Mouse (Mus musculus): Measurements from ENCODE around the gene Naa80. TPM values are rescaled to one million over a fixed set of nuclear protein-coding genes. Genes with fewer than 3 reads are reported as not detected.
A peak's percentile ranks its signal among the peaks of the same experiment; 100 is the strongest.
"Not testable (repeated sequence)": the region's sequence is repeated elsewhere in the genome, so short reads cannot be mapped to it uniquely, and the experiment has no call there.

Gene Naa80
- polyA plus RNA-seq, 1 experiment, result 10.1 TPM

DNA sequence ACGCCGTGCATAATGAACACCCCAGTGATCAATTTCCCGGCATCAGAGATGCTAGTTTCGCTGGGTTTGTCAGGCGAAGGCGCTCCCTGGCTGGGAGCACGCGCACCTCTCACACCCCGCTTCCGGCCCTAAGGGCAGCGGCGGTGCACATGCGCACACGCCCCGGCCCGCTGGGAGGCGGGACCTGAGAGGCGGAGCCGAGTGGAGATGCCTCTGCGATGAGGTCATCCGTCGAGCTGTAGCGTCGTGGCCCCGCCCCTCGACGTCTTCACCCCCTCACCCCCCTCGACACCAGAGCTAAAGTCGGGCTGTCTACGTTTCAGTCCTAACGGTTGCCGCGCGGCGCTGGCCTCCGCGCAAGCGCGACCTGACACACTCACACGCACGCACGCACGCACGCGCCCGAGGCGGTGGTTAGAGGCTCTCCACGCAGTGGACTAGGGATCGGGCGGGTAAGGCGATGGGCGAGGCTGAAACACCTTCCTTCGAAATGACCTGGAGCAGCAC, 24.3 kb upstream of the Naa80 start:
- Histone ChIP-seq H3K4me1 (ENCODE audit: control insufficient read depth) (peaks cover 74% of the 10 kb centered on the region), H3K36me3 (ENCODE audit: control insufficient read depth) (peaks cover 30% of the 10 kb centered on the region), H3K4me3 (replicated peaks) (peak overlapping the region; percentile 99), H3K27me3 (ENCODE audit: control insufficient read depth) (peaks cover 32% of the 10 kb centered on the region), H3K9me3 (ENCODE audit: control insufficient read depth, low read length) (no peaks in the 10 kb centered on the region)
- TF ChIP-seq GATA1 (IDR thresholded peaks at IDR 0.05; ENCODE audit: low read length), result no peak
- no peak for TF ChIP-seq TAL1 (IDR thresholded peaks at IDR 0.05; ENCODE audit: low read length)

DNA sequence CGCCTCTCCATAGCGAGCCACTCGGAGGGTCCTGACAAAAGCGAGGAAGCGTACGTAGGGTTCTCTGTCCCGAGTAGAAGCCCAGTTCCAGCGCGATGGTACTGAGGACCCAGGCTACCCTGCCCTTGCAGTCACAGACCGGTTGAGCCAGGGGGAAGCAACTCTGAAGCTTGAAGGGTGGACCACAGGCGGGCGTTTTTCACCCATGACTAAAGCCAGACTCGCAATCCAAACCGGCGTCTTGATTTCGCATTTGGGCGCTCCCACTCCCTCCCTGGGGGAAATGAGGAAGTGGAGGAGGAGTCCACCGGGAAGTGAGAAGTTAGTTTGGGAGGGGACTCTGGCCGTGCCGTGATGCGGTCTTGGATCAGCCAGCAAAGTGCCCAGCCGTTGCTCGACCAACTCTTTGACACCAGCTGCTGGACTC, 23.6 kb upstream of the Naa80 start:
- H3K27me3 ChIP-seq (ENCODE audit: control insufficient read depth), result peaks cover 27% of the 10 kb centered on the region
- peaks cover 74% of the 10 kb centered on the region for H3K4me1 ChIP-seq (ENCODE audit: control insufficient read depth)
- H3K36me3 ChIP-seq (ENCODE audit: control insufficient read depth), result peaks cover 37% of the 10 kb centered on the region
- no peaks in the 10 kb centered on the region for H3K9me3 ChIP-seq (ENCODE audit: control insufficient read depth, low read length)
- TF ChIP-seq GATA1 (IDR thresholded peaks at IDR 0.05; ENCODE audit: low read length) (no peak), TAL1 (IDR thresholded peaks at IDR 0.05; ENCODE audit: low read length) (no peak)
- peak overlapping the region; percentile 99 for H3K4me3 ChIP-seq (replicated peaks)

GRCm38 (mm10) chr9:107555701-107556100, 23.0 kb upstream of the Naa80 start:
- peaks cover 70% of the 10 kb centered on the region for H3K4me1 ChIP-seq (ENCODE audit: control insufficient read depth)
- H3K27me3 ChIP-seq (ENCODE audit: control insufficient read depth), result peaks cover 21% of the 10 kb centered on the region
- no peak for TF ChIP-seq GATA1 (IDR thresholded peaks at IDR 0.05; ENCODE audit: low read length)
- no peak for TF ChIP-seq TAL1 (IDR thresholded peaks at IDR 0.05; ENCODE audit: low read length)
- peaks cover 44% of the 10 kb centered on the region for H3K36me3 ChIP-seq (ENCODE audit: control insufficient read depth)
- no peaks in the 10 kb centered on the region for H3K9me3 ChIP-seq (ENCODE audit: control insufficient read depth, low read length)
- peak overlapping the region; percentile 99 for H3K4me3 ChIP-seq (replicated peaks)

GRCm38 (mm10) chr9:107556346-107556745, 22.3 kb upstream of the Naa80 start:
- Histone ChIP-seq H3K27me3 (ENCODE audit: control insufficient read depth) (peaks cover 14% of the 10 kb centered on the region), H3K9me3 (ENCODE audit: control insufficient read depth, low read length) (no peaks in the 10 kb centered on the region), H3K36me3 (ENCODE audit: control insufficient read depth) (peaks cover 50% of the 10 kb centered on the region), H3K4me3 (replicated peaks) (peak overlapping the region; percentile 99), H3K4me1 (ENCODE audit: control insufficient read depth) (peaks cover 64% of the 10 kb centered on the region)
- TF ChIP-seq TAL1 (IDR thresholded peaks at IDR 0.05; ENCODE audit: low read length), result no peak
- TF ChIP-seq GATA1 (IDR thresholded peaks at IDR 0.05; ENCODE audit: low read length), result no peak

DNA sequence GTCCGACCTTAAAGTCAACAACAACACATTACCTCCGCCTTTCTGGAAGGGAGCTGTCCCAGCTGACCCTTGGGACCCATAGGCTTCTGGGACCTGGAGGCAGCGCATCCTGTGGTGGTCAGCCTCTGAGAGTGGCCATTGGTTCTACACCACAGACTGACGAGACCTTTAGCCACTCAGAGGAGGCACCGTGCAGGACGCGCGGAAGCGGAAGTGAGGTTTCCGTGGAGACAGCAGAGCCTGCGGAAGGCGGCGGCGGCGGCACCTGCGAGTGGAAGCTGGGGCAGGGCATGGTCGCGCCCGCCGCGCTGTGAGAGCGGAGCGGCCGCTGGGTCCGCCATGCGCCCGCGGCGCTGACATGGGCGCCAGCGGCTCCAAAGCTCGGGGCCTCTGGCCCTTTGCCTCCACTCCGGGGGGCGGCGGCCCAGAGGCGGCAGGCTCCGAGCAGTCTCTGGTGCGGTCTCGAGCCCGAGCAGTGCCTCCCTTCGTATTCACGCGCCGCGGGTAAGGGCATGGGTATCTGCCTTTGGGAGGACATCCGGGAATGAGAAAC, 15.6 kb upstream of the Naa80 start, which contains the start of gene Tusc2:
TSS of gene Tusc2 (plus strand) at position 227 of the 553 bp plus-strand sequence.
- no peaks in the 10 kb centered on the region for H3K9me3 ChIP-seq (ENCODE audit: control insufficient read depth, low read length)
- peaks cover 76% of the 10 kb centered on the region for H3K36me3 ChIP-seq (ENCODE audit: control insufficient read depth)
- no peak for TF ChIP-seq GATA1 (IDR thresholded peaks at IDR 0.05; ENCODE audit: low read length)
- TF ChIP-seq TAL1 (IDR thresholded peaks at IDR 0.05; ENCODE audit: low read length), result no peak
- H3K27me3 ChIP-seq (ENCODE audit: control insufficient read depth), result no peaks in the 10 kb centered on the region
- peaks cover 60% of the 10 kb centered on the region for H3K4me1 ChIP-seq (ENCODE audit: control insufficient read depth)
- peak within 1 kb of the TSS; percentile 76 for H3K4me3 ChIP-seq (replicated peaks)

- Histone ChIP-seq H3K36me3 (ENCODE audit: control insufficient read depth) (peaks cover 59% of the 10 kb centered on the region), H3K4me1 (ENCODE audit: control insufficient read depth) (peaks cover 84% of the 10 kb centered on the region)
- H3K4me3 ChIP-seq (replicated peaks); H3K9me3 ChIP-seq (ENCODE audit: control insufficient read depth, low read length); H3K27me3 ChIP-seq (ENCODE audit: control insufficient read depth): not testable (repeated sequence)
Measured at GRCm38 (mm10) chr9:107565556-107565955, 13.1 kb upstream of the Naa80 start.

GRCm38 (mm10) chr9:107566041-107566709, 12.5 kb upstream of the Naa80 start:
- Histone ChIP-seq H3K4me3 (replicated peaks) (no peak overlapping the region), H3K27me3 (ENCODE audit: control insufficient read depth) (no peaks in the 10 kb centered on the region), H3K9me3 (ENCODE audit: control insufficient read depth, low read length) (no peaks in the 10 kb centered on the region), H3K36me3 (ENCODE audit: control insufficient read depth) (peaks cover 59% of the 10 kb centered on the region), H3K4me1 (ENCODE audit: control insufficient read depth) (peaks cover 90% of the 10 kb centered on the region)
- TF ChIP-seq TAL1 (IDR thresholded peaks at IDR 0.05; ENCODE audit: low read length) (no peak), GATA1 (IDR thresholded peaks at IDR 0.05; ENCODE audit: low read length) (no peak)

DNA sequence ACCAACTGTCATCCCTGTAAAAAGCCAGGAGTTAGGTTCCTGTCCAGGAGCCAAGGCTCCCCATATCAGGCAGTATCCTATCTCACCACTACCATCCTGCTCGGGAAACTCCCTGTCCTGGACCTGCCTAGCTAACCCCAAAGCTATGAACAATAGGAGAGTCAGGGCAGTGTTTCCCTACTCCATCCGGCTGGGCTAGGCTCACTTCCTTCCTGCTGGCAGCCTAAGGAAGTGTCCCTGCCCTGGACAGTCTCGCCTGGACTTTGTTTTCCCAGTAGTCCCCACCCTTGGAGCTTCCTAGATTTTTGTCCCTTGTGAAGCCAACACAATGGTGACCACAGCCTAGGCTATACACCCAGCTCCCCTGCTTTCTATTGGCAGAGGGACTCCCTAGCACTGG, 11.8 kb upstream of the Naa80 start:
- Histone ChIP-seq H3K4me1 (ENCODE audit: control insufficient read depth) (peaks cover 95% of the 10 kb centered on the region), H3K4me3 (replicated peaks) (no peak overlapping the region), H3K9me3 (ENCODE audit: control insufficient read depth, low read length) (no peaks in the 10 kb centered on the region), H3K36me3 (ENCODE audit: control insufficient read depth) (peaks cover 59% of the 10 kb centered on the region), H3K27me3 (ENCODE audit: control insufficient read depth) (no peaks in the 10 kb centered on the region)
- no peak for TF ChIP-seq TAL1 (IDR thresholded peaks at IDR 0.05; ENCODE audit: low read length)
- TF ChIP-seq GATA1 (IDR thresholded peaks at IDR 0.05; ENCODE audit: low read length), result no peak

GRCm38 (mm10) chr9:107567702-107568319, 10.9 kb upstream of the Naa80 start, which contains the start of gene Hyal2:
Hyal2 (plus strand) TSS chr9:107567945.
- no peaks in the 10 kb centered on the region for H3K27me3 ChIP-seq (ENCODE audit: control insufficient read depth)
- H3K4me3 ChIP-seq (replicated peaks), result peak within 1 kb of the TSS; percentile 93
- peaks cover 95% of the 10 kb centered on the region for H3K4me1 ChIP-seq (ENCODE audit: control insufficient read depth)
- no peaks in the 10 kb centered on the region for H3K9me3 ChIP-seq (ENCODE audit: control insufficient read depth, low read length)
- no peak for TF ChIP-seq GATA1 (IDR thresholded peaks at IDR 0.05; ENCODE audit: low read length)
- no peak for TF ChIP-seq TAL1 (IDR thresholded peaks at IDR 0.05; ENCODE audit: low read length)
- peaks cover 60% of the 10 kb centered on the region for H3K36me3 ChIP-seq (ENCODE audit: control insufficient read depth)

Data from erythroblast, embryonic 14.5 days (primary cell).